Mouse (Mus musculus): ENCODE data around the gene Caskin2. TPM values are rescaled to one million over a fixed set of nuclear protein-coding genes. Genes with fewer than 3 reads are reported as not detected.
"Not testable (repeated sequence)": the region's sequence is repeated elsewhere in the genome, so short reads cannot be mapped to it uniquely, and the experiment has no call there.

The Caskin2 gene
- polyA plus RNA-seq (2012; rRNA removed) (34.6 and 44.7 TPM in 2 replicates), polyA plus RNA-seq (2014; fragmentation: Nextera tagmentation; extraction: Ambion mirVana) (17.3 and 21.2 TPM in 2 replicates)

GRCm38 (mm10) chr11:115813507-115814296, at the start of gene Caskin2:
Gene Caskin2, minus strand, starts transcription at chr11:115813639.
- Histone ChIP-seq H3K27me3 (ENCODE audit: control insufficient read depth, insufficient read depth, low read length) (no peaks in the 10 kb centered on the region), H3K27ac (replicated peaks; ENCODE audit: low read depth, low read length) (peak within 1 kb of the TSS; percentile 79), H3K4me2 (replicated peaks; ENCODE audit: low read depth, low read length, severe bottlenecking) (peak within 1 kb of the TSS; percentile 97), H3K4me1 (ENCODE audit: control insufficient read depth, insufficient read depth, low read length) (peaks cover 49% of the 10 kb centered on the region), H3K4me3 (replicated peaks; ENCODE audit: low read length) (peak within 1 kb of the TSS; percentile 92), H3K9me3 (ENCODE audit: control insufficient read depth, low read length) (no peaks in the 10 kb centered on the region), H3K9ac (ENCODE audit: low read depth, low read length, severe bottlenecking) (peak within 1 kb of the TSS; percentile 77), H3K36me3 (ENCODE audit: control insufficient read depth, insufficient read depth, low read length) (peaks cover 36% of the 10 kb centered on the region)
- TF ChIP-seq POLR2A (IDR thresholded peaks at IDR 0.05; ENCODE audit: borderline replicate concordance, extremely low read depth, insufficient read depth, insufficient read length): 0 out of 2 replicates have a peak, but pooled peaks have one; percentile 39
- DNase-seq (ENCODE audit: low spot score) (peak; percentile 97), ATAC-seq (ENCODE audit: low FRiP score, low read depth) (peak; percentile 92)
- WGBS: 3% methylated on average over 38 of the region's 44 CpGs

GRCm38 (mm10) chr11:115859143-115859945, 45.9 kb upstream of the Caskin2 start:
- ATAC-seq (ENCODE audit: low FRiP score, low read depth): peak; percentile 69
- H3K4me3 ChIP-seq (replicated peaks; ENCODE audit: low read length): peak overlapping the region; percentile 40
- H3K27ac ChIP-seq (replicated peaks; ENCODE audit: low read depth, low read length): no peak overlapping the region
- peaks cover 43% of the 10 kb centered on the region for H3K27me3 ChIP-seq (ENCODE audit: control insufficient read depth, insufficient read depth, low read length)
- no peak for TF ChIP-seq POLR2A (IDR thresholded peaks at IDR 0.05; ENCODE audit: borderline replicate concordance, extremely low read depth, insufficient read depth, insufficient read length)
- 0 out of 2 replicates have a peak, but pooled peaks cover 6% of the 10 kb centered on the region for H3K36me3 ChIP-seq (ENCODE audit: control insufficient read depth, insufficient read depth, low read length)
- H3K4me2 ChIP-seq (replicated peaks; ENCODE audit: low read depth, low read length, severe bottlenecking): peak overlapping the region; percentile 60
- DNase-seq (ENCODE audit: low spot score): peak; percentile 79
- 2% methylated on average over 46 of the region's 75 CpGs for WGBS
- H3K9ac ChIP-seq (ENCODE audit: low read depth, low read length, severe bottlenecking): peak overlapping the region; percentile 36
- no peaks in the 10 kb centered on the region for H3K9me3 ChIP-seq (ENCODE audit: control insufficient read depth, low read length)
- H3K4me1 ChIP-seq (ENCODE audit: control insufficient read depth, insufficient read depth, low read length): no peaks in the 10 kb centered on the region; the same call in 1 of the 2 replicates

- Histone ChIP-seq H3K27me3 (ENCODE audit: control insufficient read depth, insufficient read depth, low read length) (peaks cover 43% of the 10 kb centered on the region), H3K9me3 (ENCODE audit: control insufficient read depth, low read length) (no peaks in the 10 kb centered on the region), H3K4me1 (ENCODE audit: control insufficient read depth, insufficient read depth, low read length) (no peaks in the 10 kb centered on the region; the same call in 1 of the 2 replicates), H3K4me2 (replicated peaks; ENCODE audit: low read depth, low read length, severe bottlenecking) (peak within 1 kb of the TSS; percentile 60), H3K36me3 (ENCODE audit: control insufficient read depth, insufficient read depth, low read length) (0 out of 2 replicates have a peak, but pooled peaks cover 7% of the 10 kb centered on the region), H3K27ac (replicated peaks; ENCODE audit: low read depth, low read length) (no peak within 1 kb of the TSS), H3K9ac (ENCODE audit: low read depth, low read length, severe bottlenecking) (peak within 1 kb of the TSS; percentile 36), H3K4me3 (replicated peaks; ENCODE audit: low read length) (peak within 1 kb of the TSS; percentile 40)
- DNase-seq (ENCODE audit: low spot score) (no peak), ATAC-seq (ENCODE audit: low FRiP score, low read depth) (no peak)
- WGBS: 17% methylated on average over 27 of the region's 27 CpGs
- no peak for TF ChIP-seq POLR2A (IDR thresholded peaks at IDR 0.05; ENCODE audit: borderline replicate concordance, extremely low read depth, insufficient read depth, insufficient read length)
Measured at GRCm38 (mm10) chr11:115858354-115858753, 44.9 kb upstream of the Caskin2 start, which contains the start of gene Myo15b. Gene Myo15b, plus strand, starts transcription at chr11:115858406.

- H3K4me1 ChIP-seq (ENCODE audit: control insufficient read depth, insufficient read depth, low read length): no peaks in the 10 kb centered on the region; the same call in 1 of the 2 replicates
- peaks cover 43% of the 10 kb centered on the region for H3K27me3 ChIP-seq (ENCODE audit: control insufficient read depth, insufficient read depth, low read length)
- H3K36me3 ChIP-seq (ENCODE audit: control insufficient read depth, insufficient read depth, low read length): 0 out of 2 replicates have a peak, but pooled peaks cover 8% of the 10 kb centered on the region
- no peaks in the 10 kb centered on the region for H3K9me3 ChIP-seq (ENCODE audit: control insufficient read depth, low read length)
- no peak for TF ChIP-seq POLR2A (IDR thresholded peaks at IDR 0.05; ENCODE audit: borderline replicate concordance, extremely low read depth, insufficient read depth, insufficient read length)
- 67% methylated on average over 13 of the region's 13 CpGs for WGBS
- ATAC-seq (ENCODE audit: low FRiP score, low read depth) (no peak), DNase-seq (ENCODE audit: low spot score) (no peak)
- no peak overlapping the region for H3K9ac ChIP-seq (ENCODE audit: low read depth, low read length, severe bottlenecking)
- no peak overlapping the region for H3K27ac ChIP-seq (replicated peaks; ENCODE audit: low read depth, low read length)
- no peak overlapping the region for H3K4me2 ChIP-seq (replicated peaks; ENCODE audit: low read depth, low read length, severe bottlenecking)
- H3K4me3 ChIP-seq (replicated peaks; ENCODE audit: low read length): no peak overlapping the region
Measured at GRCm38 (mm10) chr11:115857936-115858335, 44.5 kb upstream of the Caskin2 start.

- DNase-seq (ENCODE audit: low spot score); H3K36me3 ChIP-seq (ENCODE audit: control insufficient read depth, insufficient read depth, low read length); H3K9me3 ChIP-seq (ENCODE audit: control insufficient read depth, low read length); H3K4me3 ChIP-seq (replicated peaks; ENCODE audit: low read length); H3K27ac ChIP-seq (replicated peaks; ENCODE audit: low read depth, low read length); H3K4me2 ChIP-seq (replicated peaks; ENCODE audit: low read depth, low read length, severe bottlenecking); H3K9ac ChIP-seq (ENCODE audit: low read depth, low read length, severe bottlenecking); ATAC-seq (ENCODE audit: low FRiP score, low read depth); H3K4me1 ChIP-seq (ENCODE audit: control insufficient read depth, insufficient read depth, low read length): not testable (repeated sequence)
- peaks cover 43% of the 10 kb centered on the region for H3K27me3 ChIP-seq (ENCODE audit: control insufficient read depth, insufficient read depth, low read length)
- 95% methylated on average over 4 of the region's 4 CpGs for WGBS
Measured at GRCm38 (mm10) chr11:115857146-115857545, 43.7 kb upstream of the Caskin2 start.
